Mouse (Mus musculus): Measurements from ENCODE around the gene Smok3a.
"Not testable (repeated sequence)": the region's sequence is repeated elsewhere in the genome, so short reads cannot be mapped to it uniquely, and the experiment has no call there.

Gene Smok3a

GRCm38 (mm10) chr5:138020961-138021479 is at the start of gene Smok3a, which contains the start of gene Smok3b:
TSS of gene Smok3a (plus strand) at chr5:138021261.
TSS of gene Smok3b (plus strand) at chr5:138021429.
- in situ Hi-C loops (cut with MseI, MboI), result not testable (repeated sequence)

DNA sequence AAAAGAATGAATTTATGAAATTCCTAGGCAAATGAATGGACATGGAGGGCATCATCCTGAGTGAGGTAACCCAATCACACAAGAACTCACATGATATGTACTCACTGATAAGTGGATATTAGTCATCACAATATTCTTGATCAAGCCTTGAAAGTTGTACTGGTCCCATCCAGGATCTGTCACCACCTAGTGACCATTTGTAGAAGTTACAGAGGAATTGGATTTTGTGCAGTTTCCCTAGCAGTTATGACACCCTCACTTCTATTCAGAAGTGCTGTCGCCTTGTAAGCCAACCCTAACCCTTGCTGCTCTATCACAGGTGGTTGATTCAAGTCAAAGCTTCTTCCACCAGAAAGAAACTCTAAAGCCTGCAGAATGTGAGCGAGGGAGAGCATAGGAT is 47.9 kb upstream of the Smok3a start:
- in situ Hi-C loops (cut with MseI, MboI), result loop anchor here in 1 of 2 experiments (5.0 to 10.0 kb wide), 2 partner anchors 81 to 178 kb away; no protein-coding TSS in a partner anchor

DNA sequence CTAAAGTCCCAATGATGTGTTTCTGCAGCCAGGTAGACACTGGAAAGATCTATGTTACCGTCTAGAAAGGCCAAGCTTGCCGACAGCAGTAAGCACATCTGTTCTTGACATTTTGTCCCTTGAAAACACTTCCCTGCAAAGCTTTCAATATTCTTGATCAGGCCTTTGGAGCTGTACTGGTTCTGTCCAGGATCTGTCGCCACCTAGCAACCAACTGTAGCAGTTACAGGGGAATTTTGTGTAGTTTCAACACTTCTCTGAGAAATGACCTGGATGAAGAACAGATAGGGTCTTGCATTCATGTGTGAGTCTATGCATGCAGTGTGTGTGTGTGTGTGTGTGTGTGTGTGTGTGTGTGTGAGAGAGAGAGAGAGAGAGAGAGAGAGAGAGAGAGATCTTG is 47.3 kb upstream of the Smok3a start:
- in situ Hi-C loops (cut with MseI, MboI), result loop anchor here in 1 of 2 experiments (5.0 to 10.0 kb wide), 2 partner anchors 81 to 179 kb away; no protein-coding TSS in a partner anchor

DNA sequence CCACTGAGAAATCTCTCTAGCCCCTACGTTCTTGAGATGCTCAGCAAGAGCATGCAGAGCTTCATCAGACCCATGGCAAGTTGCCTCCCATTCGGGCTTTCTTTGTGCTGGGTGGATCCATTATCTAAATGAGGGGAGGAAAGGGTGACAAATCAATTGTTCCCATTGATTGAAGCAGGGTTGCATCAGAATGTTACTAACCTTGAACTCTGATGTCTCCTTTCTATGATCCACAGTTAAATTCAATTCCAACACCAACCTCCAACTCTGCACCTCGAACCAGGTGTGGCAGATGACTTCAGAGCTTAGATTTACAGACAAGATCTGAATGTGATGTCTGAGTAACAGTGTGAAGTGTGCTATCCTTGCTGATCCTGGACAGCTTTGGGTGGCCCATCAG is 46.3 kb upstream of the Smok3a start:
- in situ Hi-C loops (cut with MseI, MboI), result loop anchor here in 1 of 2 experiments (5.0 to 10.0 kb wide), 2 partner anchors 82 to 180 kb away; no protein-coding TSS in a partner anchor

DNA sequence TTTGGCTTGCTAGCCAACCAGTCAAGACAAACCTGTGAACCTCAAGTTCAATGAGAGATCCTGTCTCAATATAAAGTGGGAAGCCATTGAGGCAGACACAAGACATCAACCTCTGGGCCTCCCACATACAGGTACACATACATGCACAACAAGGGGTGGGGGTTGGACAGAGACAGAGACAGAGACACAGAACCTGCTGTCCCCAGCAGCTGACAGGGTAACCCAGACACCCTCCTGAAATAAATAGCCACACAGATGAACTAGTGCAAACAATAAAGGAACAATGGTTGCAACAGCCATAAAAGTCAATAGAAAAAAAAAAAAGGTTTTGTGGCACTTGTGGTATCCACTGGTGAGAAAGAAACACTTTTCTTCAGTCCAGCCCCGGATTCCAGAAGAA is 45.6 kb upstream of the Smok3a start:
- in situ Hi-C loops (cut with MseI, MboI), result loop anchor here in 1 of 2 experiments (10.0 kb wide), 1 partner anchor 181 kb away; no protein-coding TSS in a partner anchor

- in situ Hi-C loops (cut with MseI, MboI), result loop anchor here in 1 of 2 experiments (10.0 kb wide), 1 partner anchor 182 kb away; no protein-coding TSS in a partner anchor
These were observed 43.8 kb upstream of the Smok3a start for GRCm38 (mm10) chr5:137977291-137977690.

DNA sequence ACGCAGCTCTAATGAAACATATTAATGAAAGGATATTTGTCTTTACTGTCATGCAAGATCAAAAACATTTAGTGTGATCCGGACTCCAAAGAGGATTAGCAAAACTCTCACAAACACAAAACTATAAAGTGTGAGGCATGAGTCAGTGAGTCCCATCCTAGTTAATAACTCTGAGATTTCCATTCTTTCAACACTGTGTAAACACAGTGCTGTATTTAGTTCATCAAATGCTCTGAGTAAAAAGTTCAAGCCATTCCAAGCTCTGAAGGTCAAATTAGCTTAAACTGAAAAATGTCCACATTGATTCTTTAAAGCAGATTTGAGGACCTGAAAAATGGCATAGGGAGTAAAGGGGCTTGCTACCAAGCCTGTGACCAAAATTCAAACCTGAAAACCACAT is 42.0 kb upstream of the Smok3a start:
- in situ Hi-C loops (cut with MseI, MboI), result loop anchor here in 1 of 2 experiments (10.0 kb wide), 1 partner anchor 184 kb away; no protein-coding TSS in a partner anchor

- in situ Hi-C loops (cut with MseI, MboI), result no loop called here
These were observed 39.8 kb upstream of the Smok3a start, which contains the start of gene Azgp1 for GRCm38 (mm10) chr5:137981300-137981699. TSS of gene Azgp1 (plus strand) at chr5:137981520.

DNA sequence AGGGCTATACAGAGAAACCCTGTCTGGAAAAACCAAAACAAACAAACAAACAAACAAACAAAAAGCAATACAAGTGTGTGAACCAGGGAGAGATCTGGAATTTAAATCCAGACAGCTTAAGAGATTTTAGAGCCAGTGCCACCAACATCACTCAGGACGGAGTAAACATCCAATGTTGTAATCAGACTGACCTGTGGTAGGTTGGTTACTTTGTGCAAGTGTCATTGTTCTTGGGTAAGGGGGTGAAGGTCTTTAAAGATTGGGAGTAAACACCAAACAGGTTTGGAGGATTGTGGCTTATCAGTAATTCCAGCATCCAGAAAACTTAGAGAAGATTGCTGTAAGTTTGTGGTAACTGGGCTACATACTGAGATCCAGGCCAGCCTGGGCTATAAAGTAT is 34.7 kb upstream of the Smok3a start:
- in situ Hi-C loops (cut with MseI, MboI), result no loop called here

GRCm38 (mm10) chr5:138009437-138009836 is 11.6 kb upstream of the Smok3a start:
- in situ Hi-C loops (cut with MseI, MboI), result no loop called here

DNA sequence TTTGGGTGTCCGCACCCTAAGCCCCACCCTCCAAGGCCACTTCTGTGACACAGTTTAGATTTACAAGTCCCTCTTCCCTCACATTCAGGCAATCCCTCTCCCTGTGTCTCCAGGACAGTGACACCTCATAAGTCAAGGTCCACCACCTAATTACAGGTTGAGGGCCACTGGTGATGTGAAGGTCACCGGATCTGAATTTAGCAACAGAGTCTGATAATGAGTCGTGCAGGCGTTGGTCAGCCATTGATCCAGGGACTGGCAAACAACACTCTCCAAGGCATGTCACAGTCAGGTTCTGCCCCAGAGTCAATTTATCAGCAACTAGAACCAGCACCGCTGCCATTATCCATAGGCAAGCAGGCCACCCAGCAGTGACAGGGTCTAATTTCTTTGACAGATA is 8.7 kb upstream of the Smok3a start:
- in situ Hi-C loops (cut with MseI, MboI), result no loop called here

GRCm38 (mm10) chr5:138016530-138016929 is 4.5 kb upstream of the Smok3a start:
- in situ Hi-C loops (cut with MseI, MboI), result no loop called here

- in situ Hi-C loops (cut with MseI, MboI), result no loop called here
These were observed 4.1 kb upstream of the Smok3a start for GRCm38 (mm10) chr5:138016997-138017396.

DNA sequence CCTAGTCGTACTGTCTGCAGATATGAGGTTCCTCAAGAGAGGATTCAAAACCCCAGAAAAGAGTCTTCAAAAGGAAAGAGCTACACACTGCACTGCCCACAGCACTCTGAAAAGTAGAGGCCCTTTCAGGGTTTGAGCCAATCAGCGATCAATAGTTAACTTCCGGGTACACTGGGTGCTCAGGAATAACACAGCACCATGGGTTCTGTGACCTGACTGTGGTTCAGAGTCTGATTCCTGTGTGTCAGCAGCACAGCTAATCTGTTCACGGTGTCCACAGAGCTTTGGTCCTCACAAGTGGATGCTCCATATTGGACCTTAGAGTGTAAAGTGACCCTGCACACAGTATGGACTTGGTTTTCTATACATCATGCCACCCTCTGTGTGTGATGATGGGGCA is 1.5 kb upstream of the Smok3a start:
- in situ Hi-C loops (cut with MseI, MboI), result not testable (repeated sequence)

DNA sequence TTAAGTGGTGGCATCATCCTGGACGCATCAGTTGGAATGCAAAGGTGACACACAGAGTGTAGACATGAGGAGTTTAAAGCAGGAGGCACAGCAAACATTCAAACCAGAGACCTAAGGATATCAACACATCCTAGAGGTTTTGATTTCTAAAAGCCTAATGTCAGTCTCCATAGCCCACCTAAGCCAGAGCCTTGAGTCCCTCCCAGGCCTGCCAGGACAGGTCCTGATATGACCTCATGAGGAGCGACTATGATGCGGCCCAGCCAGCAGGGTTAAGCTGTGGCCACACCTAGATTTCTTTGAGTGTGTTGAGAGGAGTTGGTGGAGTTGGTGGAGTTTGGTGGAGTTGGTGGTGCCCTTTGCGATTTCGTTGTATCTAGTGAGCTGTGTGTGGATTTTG is 31.8 kb downstream of the Smok3a start, which contains the start of gene Smok3c:
Gene Smok3c, plus strand, starts transcription at position 301 of the 400 bp plus-strand sequence.
- in situ Hi-C loops (cut with MseI, MboI), result not testable (repeated sequence)

DNA sequence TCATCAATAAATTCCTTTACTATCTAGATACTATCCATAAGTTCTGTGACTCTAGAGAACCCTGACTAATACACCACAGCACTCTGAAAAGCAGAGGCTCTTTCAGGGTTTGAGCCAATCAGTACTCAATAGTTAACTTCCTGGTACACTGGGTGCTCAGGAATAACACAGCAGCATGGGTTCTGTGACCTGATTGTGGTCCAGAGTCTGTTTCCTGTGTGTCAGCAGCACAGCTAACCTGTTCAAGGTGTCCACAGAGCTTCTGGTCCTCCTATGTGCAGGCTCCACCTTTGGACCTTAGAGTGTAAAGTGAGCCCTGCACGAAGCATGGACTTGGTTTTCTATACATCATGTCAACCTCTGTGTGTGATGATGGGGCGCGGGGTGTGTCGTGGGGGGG is 52.7 kb downstream of the Smok3a start:
- in situ Hi-C loops (cut with MseI, MboI), result no loop called here

DNA sequence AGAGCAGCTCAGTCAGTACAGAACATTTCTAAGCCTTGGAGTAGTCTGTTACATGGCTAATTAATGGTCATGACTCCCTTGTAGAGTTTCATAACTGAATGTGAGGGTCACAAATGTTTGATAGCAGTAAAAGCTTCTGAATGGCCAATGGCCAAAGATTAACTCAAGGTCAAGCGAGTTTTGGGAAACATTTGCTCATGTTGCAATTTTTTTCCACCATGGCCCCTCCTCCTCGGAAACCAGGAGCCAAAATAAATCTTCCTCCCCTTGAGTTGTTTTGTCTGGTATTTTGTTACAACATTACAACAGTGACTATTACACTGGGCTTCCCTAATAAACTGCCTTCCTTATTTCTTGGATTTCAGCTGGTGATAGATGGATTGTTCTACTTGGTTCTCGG is 54.6 kb downstream of the Smok3a start:
- in situ Hi-C loops (cut with MseI, MboI), result no loop called here

GRCm38 (mm10) chr5:138076148-138076547 is 55.1 kb downstream of the Smok3a start:
- in situ Hi-C loops (cut with MseI, MboI), result no loop called here

DNA sequence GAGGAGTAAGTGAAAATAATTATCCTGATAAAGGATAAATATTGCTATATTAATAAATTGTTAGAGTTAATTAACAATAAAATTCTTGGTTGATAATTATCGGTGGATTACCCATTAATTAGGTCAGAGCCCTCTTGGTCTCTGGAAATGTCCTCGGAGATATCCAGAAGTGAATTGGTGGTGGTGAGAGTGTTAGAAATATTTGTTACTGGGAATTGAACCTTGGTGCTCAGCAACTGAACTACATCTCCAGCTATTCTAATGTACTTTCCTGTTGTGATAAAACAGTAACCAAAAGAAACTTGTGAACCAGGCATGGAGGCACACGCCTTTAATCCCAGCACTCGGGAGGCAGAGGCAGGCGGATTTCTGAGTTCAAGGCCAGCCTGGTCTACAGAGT is 59.4 kb downstream of the Smok3a start:
- in situ Hi-C loops (cut with MseI, MboI), result no loop called here

DNA sequence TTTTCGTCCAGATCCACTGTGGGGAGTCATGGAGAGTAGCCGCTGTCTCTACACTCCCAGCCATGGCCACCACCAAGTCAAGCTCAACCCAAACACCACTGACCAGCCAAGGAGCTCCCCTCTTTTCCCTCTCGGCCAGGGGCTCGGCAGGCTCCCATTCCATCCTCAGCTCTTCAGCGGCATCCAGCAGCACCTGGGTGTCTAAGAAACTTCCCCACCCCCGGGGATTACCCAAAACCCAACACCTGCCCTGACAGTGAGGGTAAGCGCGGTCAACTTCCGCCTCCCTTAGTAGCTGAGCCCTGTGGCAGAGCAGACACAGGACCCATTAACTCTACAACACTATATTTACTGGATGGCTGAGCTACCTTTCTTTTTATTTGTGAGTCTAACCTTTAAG is 60.4 kb downstream of the Smok3a start:
- in situ Hi-C loops (cut with MseI, MboI), result no loop called here

DNA sequence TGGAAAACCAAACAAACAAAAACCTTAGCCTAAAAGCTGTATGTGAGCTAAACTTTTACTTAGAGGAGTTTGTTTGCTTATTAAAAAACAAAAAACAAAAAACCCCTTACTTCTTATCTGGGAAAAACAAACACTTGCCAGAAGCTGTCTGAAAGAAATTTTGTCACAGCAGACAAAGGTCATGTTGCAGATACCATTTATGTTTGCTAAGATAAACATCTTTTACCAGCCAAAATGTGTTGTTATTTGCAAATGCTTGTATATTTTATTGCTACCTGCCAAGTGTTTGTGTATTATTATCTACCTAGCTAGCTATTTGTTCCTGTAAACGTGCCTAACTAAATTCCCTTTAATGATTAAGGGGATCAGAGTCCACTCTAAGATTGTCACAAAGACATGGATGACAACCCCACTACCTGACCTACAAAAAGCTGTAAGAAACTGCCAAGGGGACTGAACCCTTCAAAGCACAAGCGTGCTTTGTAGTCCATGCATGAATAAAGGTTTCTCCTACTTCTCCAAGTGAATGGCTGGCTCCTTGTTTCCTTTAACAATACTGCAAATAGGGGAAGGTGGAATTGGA is 62.3 kb downstream of the Smok3a start:
- in situ Hi-C loops (cut with MseI, MboI), result no loop called here

GRCm38 (mm10) chr5:138083936-138084335 is 62.9 kb downstream of the Smok3a start:
- in situ Hi-C loops (cut with MseI, MboI), result no loop called here

Measured in mouse trophoblast stem cell (cell line).